Mouse (Mus musculus) stomach, postnatal 0 days (tissue): ENCODE results near the gene Pdp2.

Experiments used
- CTCF ChIP-seq: IDR thresholded peaks from 2 replicates; pipeline ENCODE4 v1.5.1; 2016; ENCODE audit warnings: antibody characterized with exemption, low read depth, mild to moderate bottlenecking, moderate library complexity
- EP300 ChIP-seq: optimal IDR thresholded peaks from 2 replicates; pipeline ENCODE3; 2016; ENCODE audit warnings: antibody characterized with exemption

DNA sequence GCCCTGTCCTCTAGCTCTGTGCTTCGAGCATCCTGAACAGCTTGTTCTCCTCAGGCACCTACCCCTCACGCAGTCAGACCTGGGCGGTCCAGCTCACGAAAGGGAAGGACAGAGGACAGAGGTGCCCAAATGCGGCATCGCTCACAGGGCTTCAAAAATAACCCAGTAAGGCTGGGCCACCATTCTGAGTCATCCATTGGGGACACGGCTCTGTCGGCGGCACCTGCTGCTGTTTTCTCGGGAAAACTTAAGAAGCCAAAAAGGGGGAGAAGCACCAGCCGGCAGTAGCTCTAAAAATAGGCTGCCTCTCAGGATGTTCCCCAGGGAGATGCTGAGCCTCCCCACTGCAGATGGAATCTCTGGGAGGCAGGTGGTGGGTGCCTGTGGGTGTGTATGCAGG, 49.1 kb upstream of the Pdp2 start:
- TF ChIP-seq CTCF (no peak), EP300 (no peak)
